Mouse (Mus musculus) heart, postnatal 0 days (tissue): ENCODE measurements around the gene B4galnt2.

Source experiments
- CTCF ChIP-seq: IDR thresholded peaks from 2 replicates; pipeline ENCODE4 v1.5.1; 2016; ENCODE audit warnings: antibody characterized with exemption, control low read depth, low read depth
- EP300 ChIP-seq: IDR thresholded peaks from 2 replicates; pipeline ENCODE4 v1.6.1; 2016; ENCODE audit warnings: antibody characterized with exemption, low read depth

DNA sequence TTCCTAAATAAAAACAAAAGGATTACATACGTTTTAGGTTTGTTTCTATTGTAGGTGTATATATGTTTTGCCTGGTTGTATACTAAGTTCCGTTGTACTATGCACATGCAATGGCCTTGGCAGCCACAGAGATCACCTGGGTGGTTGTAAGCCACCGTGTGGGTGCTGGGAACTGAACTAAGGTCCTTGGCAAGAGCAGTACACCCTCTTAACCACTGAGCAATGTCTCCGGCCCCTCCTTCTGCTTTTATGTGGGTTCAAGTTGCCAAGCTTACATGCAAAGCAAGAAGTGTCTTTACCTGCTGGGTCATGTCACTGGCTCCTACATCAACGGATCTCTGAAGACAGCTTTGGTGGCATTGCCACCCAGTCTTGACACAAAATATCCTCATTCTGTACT, 38.6 kb upstream of the B4galnt2 start:
- TF ChIP-seq EP300 (no peak), CTCF (no peak)
